Mouse (Mus musculus): ENCODE data around the gene Gapdhs. TPM values are rescaled to one million over a fixed set of nuclear protein-coding genes. Genes with fewer than 3 reads are reported as not detected.
"Not testable (repeated sequence)": the region's sequence is repeated elsewhere in the genome, so short reads cannot be mapped to it uniquely, and the experiment has no call there.

The Gapdhs gene
- polyA plus RNA-seq, 1 experiment from 2014 or later = 1.0 TPM

- no peaks in the 10 kb centered on the region for H3K9me3 ChIP-seq (replicated peaks)
- 94% methylated on average over 4 of the region's 4 CpGs for WGBS
- H3K4me2 ChIP-seq = no peak overlapping the region
- peaks cover 3% of the 10 kb centered on the region; the same call in 1 of the 2 replicates for H3K4me1 ChIP-seq
- no peaks in the 10 kb centered on the region for H3K36me3 ChIP-seq
- ATAC-seq (ENCODE audit: low FRiP score) = no peak
- no peak overlapping the region for H3K27ac ChIP-seq (replicated peaks)
- H3K9ac ChIP-seq (replicated peaks) = no peak overlapping the region
- no peak overlapping the region for H3K4me3 ChIP-seq (replicated peaks)
- 0 out of 2 replicates have a peak, but pooled peaks cover 3% of the 10 kb centered on the region for H3K27me3 ChIP-seq (replicated peaks)
Observed at GRCm38 (mm10) chr7:30766408-30766807, 22.9 kb upstream of the Gapdhs start.

DNA sequence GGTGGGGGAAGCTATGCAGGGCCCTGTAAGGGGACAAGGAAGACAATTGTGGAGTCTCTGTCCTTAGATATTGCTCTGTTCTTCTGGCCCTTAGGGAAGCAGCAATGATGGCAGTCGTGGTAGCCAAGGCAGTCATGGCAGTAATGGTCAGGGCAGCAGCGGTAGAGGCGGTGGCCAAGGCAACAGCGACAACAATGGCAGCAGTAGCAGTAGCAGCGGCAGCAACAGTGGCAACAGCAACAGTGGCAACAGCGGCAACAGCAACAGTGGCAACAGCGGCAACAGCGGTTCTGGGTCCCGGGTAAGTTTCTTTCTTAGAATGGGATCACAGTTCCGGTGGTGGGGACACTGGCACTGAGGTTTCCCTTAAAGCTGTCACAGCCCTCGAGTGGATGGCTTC, 21.7 kb upstream of the Gapdhs start:
- 40% methylated on average over 11 of the region's 11 CpGs for WGBS
- 0 out of 2 replicates have a peak, but pooled peaks cover 3% of the 10 kb centered on the region for H3K27me3 ChIP-seq (replicated peaks)
- H3K9me3 ChIP-seq (replicated peaks) = no peaks in the 10 kb centered on the region
- no peak overlapping the region for H3K27ac ChIP-seq (replicated peaks)
- peak overlapping the region; percentile 34 for H3K4me2 ChIP-seq
- 0 out of 2 replicates have a peak, but pooled peaks have one; percentile 45 for ATAC-seq (ENCODE audit: low FRiP score)
- H3K36me3 ChIP-seq = no peaks in the 10 kb centered on the region
- no peak overlapping the region for H3K9ac ChIP-seq (replicated peaks)
- H3K4me3 ChIP-seq (replicated peaks) = no peak overlapping the region
- peaks cover 3% of the 10 kb centered on the region; the same call in 1 of the 2 replicates for H3K4me1 ChIP-seq

GRCm38 (mm10) chr7:30763456-30763855, 20.0 kb upstream of the Gapdhs start, which contains the start of gene Dmkn:
TSS of gene Dmkn (plus strand) at chr7:30763756.
- Histone ChIP-seq H3K4me3 (replicated peaks) (no peak within 1 kb of the TSS), H3K27me3 (replicated peaks) (0 out of 2 replicates have a peak, but pooled peaks cover 3% of the 10 kb centered on the region), H3K4me1 (peaks cover 3% of the 10 kb centered on the region; the same call in 1 of the 2 replicates), H3K4me2 (no peak within 1 kb of the TSS), H3K9me3 (replicated peaks) (no peaks in the 10 kb centered on the region), H3K27ac (replicated peaks) (no peak within 1 kb of the TSS), H3K9ac (replicated peaks) (no peak within 1 kb of the TSS), H3K36me3 (no peaks in the 10 kb centered on the region)
- ATAC-seq (ENCODE audit: low FRiP score) = no peak
- WGBS = 38% methylated on average over 5 of the region's 5 CpGs

DNA sequence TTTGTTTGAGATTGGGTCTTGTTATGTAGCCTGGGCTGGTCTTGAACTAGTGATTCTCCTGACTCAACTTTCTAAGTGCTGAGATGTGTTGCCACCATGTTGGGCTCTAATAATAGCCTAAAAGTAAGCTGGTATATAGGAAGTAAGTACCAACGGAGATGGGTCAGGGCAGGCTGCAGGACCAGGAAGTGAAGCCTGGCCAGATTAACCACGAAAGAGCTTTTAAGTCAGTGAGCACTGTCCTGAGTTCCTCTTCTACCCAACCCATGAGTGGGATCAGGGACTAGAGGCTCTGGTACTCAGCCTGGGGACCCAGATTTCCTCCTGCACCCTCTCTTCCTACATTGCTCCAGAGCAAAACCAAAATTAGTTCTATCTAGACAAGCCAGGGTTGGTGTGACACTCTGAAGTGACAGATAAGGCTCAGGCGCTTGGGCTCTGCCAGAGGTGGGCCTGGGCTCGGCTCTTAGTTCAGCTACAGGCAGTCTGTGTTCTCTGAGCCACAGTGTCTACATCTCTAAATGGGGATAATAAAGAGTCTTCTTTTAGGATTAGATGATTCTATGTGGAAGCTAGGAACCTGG, 18.4 kb upstream of the Gapdhs start:
- H3K27me3 ChIP-seq (replicated peaks) = 0 out of 2 replicates have a peak, but pooled peaks cover 3% of the 10 kb centered on the region
- peaks cover 3% of the 10 kb centered on the region; the same call in 1 of the 2 replicates for H3K4me1 ChIP-seq

GRCm38 (mm10) chr7:30758853-30759252, 15.4 kb upstream of the Gapdhs start:
- Histone ChIP-seq H3K4me2 (no peak overlapping the region), H3K9me3 (replicated peaks) (peaks cover 4% of the 10 kb centered on the region; the same call in 1 of the 2 replicates), H3K9ac (replicated peaks) (no peak overlapping the region), H3K27ac (replicated peaks) (no peak overlapping the region), H3K4me1 (no peaks in the 10 kb centered on the region), H3K27me3 (replicated peaks) (0 out of 2 replicates have a peak, but pooled peaks cover 1% of the 10 kb centered on the region), H3K36me3 (peaks cover 29% of the 10 kb centered on the region), H3K4me3 (replicated peaks) (no peak overlapping the region)
- 38% methylated on average over 4 of the region's 4 CpGs for WGBS
- no peak for ATAC-seq (ENCODE audit: low FRiP score)

More for the DNA sequence above, 18.4 kb upstream of the Gapdhs start:
- WGBS = 86% methylated on average over 4 of the region's 4 CpGs
- H3K9ac ChIP-seq (replicated peaks) = no peak overlapping the region
- no peak overlapping the region for H3K4me3 ChIP-seq (replicated peaks)
- no peaks in the 10 kb centered on the region for H3K36me3 ChIP-seq
- H3K4me2 ChIP-seq = no peak overlapping the region
- no peak overlapping the region for H3K27ac ChIP-seq (replicated peaks)
- no peak for ATAC-seq (ENCODE audit: low FRiP score)
- H3K9me3 ChIP-seq (replicated peaks) = no peaks in the 10 kb centered on the region

DNA sequence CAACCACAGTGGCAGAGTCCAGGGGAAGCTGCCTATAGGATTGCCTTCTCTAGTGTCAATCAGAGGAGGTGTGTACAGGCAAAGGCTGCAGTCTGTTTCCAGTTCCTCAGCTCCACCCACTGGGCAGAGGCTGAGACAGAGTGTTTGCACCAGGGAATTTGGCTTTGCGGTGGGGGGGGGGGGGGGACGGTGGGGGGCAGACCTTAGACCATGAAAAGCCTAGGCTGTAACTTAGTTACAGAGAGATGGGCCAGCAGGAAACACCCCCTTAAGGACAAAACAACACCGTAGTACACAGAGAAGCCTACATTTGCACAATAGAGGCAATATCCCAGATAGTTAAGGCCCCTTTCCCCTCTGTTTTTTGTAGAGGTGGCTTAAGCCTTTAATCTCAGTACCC, 13.5 kb upstream of the Gapdhs start:
- Histone ChIP-seq H3K9me3 (replicated peaks) (peaks cover 4% of the 10 kb centered on the region; the same call in 1 of the 2 replicates), H3K4me1 (no peaks in the 10 kb centered on the region), H3K4me2 (no peak overlapping the region), H3K36me3 (peaks cover 36% of the 10 kb centered on the region), H3K27ac (replicated peaks) (no peak overlapping the region), H3K9ac (replicated peaks) (no peak overlapping the region), H3K27me3 (replicated peaks) (no peaks in the 10 kb centered on the region), H3K4me3 (replicated peaks) (no peak overlapping the region)
- no peak for ATAC-seq (ENCODE audit: low FRiP score)
- 73% methylated on average over 3 of the region's 3 CpGs for WGBS

DNA sequence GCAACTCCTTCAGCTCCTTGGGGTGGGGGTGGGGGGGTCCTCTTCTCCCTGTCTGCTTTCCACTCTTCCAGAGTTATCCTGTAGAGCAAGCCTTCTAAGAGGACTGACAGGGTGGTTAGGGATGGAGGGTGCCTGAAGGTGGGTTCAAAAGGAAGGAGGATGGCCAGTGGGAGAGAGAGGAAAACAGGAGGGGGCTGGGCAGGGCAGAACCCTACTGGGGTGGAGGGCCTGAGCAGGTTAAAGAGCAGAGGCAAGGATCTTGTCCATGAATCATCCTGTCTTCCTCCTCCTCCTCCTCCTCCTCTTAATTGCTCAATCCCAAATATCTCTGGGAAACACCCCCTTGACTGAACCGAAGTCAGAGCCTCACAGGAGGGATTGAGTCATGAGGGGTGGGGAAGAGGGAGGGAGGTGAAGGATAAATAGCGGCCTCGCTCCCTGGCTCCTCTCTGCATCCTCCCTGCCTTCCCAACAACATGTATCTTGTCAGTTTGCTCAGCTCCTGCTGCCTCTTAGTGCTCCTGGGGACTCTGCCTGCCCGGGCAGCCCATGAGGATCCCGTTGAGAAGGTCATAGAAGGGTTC, 7.7 kb upstream of the Gapdhs start, which contains the start of gene Sbsn:
TSS of gene Sbsn (plus strand) at position 386 of the 584 bp plus-strand sequence.
- no peaks in the 10 kb centered on the region for H3K27me3 ChIP-seq (replicated peaks)
- no peak within 1 kb of the TSS for H3K4me3 ChIP-seq (replicated peaks)
- H3K4me2 ChIP-seq = no peak within 1 kb of the TSS
- no peak within 1 kb of the TSS for H3K9ac ChIP-seq (replicated peaks)
- H3K4me1 ChIP-seq = no peaks in the 10 kb centered on the region
- peaks cover 4% of the 10 kb centered on the region; the same call in 1 of the 2 replicates for H3K9me3 ChIP-seq (replicated peaks)
- 61% methylated on average over 5 of the region's 5 CpGs for WGBS
- no peak within 1 kb of the TSS for H3K27ac ChIP-seq (replicated peaks)
- peaks cover 36% of the 10 kb centered on the region for H3K36me3 ChIP-seq
- no peak for ATAC-seq (ENCODE audit: low FRiP score)

- peaks cover 4% of the 10 kb centered on the region; the same call in 1 of the 2 replicates for H3K9me3 ChIP-seq (replicated peaks)
- no peak overlapping the region for H3K4me2 ChIP-seq
- 90% methylated on average over 13 of the region's 13 CpGs for whole genome bisulfite sequencing
- no peaks in the 10 kb centered on the region for H3K27me3 ChIP-seq (replicated peaks)
- H3K9ac ChIP-seq (replicated peaks) = no peak overlapping the region
- H3K4me3 ChIP-seq (replicated peaks) = no peak overlapping the region
- ATAC-seq (ENCODE audit: low FRiP score) = no peak
- H3K27ac ChIP-seq (replicated peaks) = no peak overlapping the region
- H3K4me1 ChIP-seq = no peaks in the 10 kb centered on the region
- H3K36me3 ChIP-seq = peaks cover 24% of the 10 kb centered on the region
Observed at GRCm38 (mm10) chr7:30749824-30750606, 6.5 kb upstream of the Gapdhs start.

GRCm38 (mm10) chr7:30747525-30748204, 4.2 kb upstream of the Gapdhs start:
- Histone ChIP-seq H3K36me3 (peaks cover 6% of the 10 kb centered on the region), H3K4me3 (replicated peaks) (no peak overlapping the region), H3K4me1 (0 out of 2 replicates have a peak, but pooled peaks cover 3% of the 10 kb centered on the region), H3K27me3 (replicated peaks) (no peaks in the 10 kb centered on the region), H3K9me3 (replicated peaks) (no peaks in the 10 kb centered on the region), H3K9ac (replicated peaks) (no peak overlapping the region), H3K27ac (replicated peaks) (no peak overlapping the region), H3K4me2 (no peak overlapping the region)
- ATAC-seq (ENCODE audit: low FRiP score) = no peak
- 89% methylated on average over 7 of the region's 7 CpGs for WGBS

DNA sequence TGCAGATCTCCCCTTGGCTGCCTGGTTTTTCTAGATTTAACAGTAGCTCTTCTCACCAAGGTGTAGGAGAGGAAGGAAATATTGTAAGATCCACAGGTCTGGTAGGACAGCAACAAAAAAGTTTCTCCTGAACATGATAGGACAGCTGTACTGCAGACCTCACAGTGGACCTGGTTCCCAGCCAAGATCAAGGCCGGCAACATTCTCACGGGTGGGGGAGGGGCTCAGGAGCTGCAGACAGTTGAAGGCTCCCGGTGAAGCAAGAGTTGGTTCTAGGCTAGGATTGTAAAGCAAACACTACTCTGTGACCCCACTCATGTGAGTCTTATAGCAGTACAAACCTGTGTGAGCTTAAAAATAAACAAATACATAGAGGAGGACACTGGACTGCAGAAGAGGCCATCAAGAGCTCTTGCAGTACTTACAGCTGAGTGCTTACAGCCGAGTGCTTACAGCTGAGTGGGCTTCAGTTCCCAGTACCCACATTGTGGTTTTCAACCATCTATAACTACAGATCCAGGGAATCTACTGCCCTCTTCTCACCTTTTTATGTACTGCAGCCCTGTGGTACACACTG, 629 bp upstream of the Gapdhs start:
- H3K27ac ChIP-seq (replicated peaks) = no peak overlapping the region
- H3K4me1 ChIP-seq = 0 out of 2 replicates have a peak, but pooled peaks cover 3% of the 10 kb centered on the region
- H3K9ac ChIP-seq (replicated peaks) = no peak overlapping the region
- 43% methylated on average over 4 of the region's 4 CpGs for WGBS
- ATAC-seq (ENCODE audit: low FRiP score) = no peak
- no peaks in the 10 kb centered on the region for H3K9me3 ChIP-seq (replicated peaks)
- no peak overlapping the region for H3K4me2 ChIP-seq
- H3K36me3 ChIP-seq = peaks cover 2% of the 10 kb centered on the region; the same call in 1 of the 2 replicates
- H3K27me3 ChIP-seq (replicated peaks) = no peaks in the 10 kb centered on the region
- no peak overlapping the region for H3K4me3 ChIP-seq (replicated peaks)

GRCm38 (mm10) chr7:30742570-30742969, 911 bp downstream of the Gapdhs start:
- H3K4me2 ChIP-seq; H3K36me3 ChIP-seq; H3K9ac ChIP-seq (replicated peaks); ATAC-seq (ENCODE audit: low FRiP score); H3K27ac ChIP-seq (replicated peaks); H3K27me3 ChIP-seq (replicated peaks); H3K4me1 ChIP-seq; H3K4me3 ChIP-seq (replicated peaks); H3K9me3 ChIP-seq (replicated peaks): not testable (repeated sequence)
- WGBS = 75% methylated on average over 2 of the region's 2 CpGs
